Mouse (Mus musculus) heart, postnatal 36 days (tissue): ENCODE results near the gene Gm5089. TPM values are rescaled to one million over a fixed set of nuclear protein-coding genes. Genes with fewer than 3 reads are reported as not detected.

ENCODE experiments used
- DNase-seq, 2 experiments: peaks; one replicate each; pipeline ENCODE4 v3.0.0; 2021 to 2022
- intact Hi-C: fragments of 180-260 bp; cut with DNase I; formaldehyde crosslinking; loops from one replicate; pipeline ENCODE4 v1.15.1; 2025
- total RNA-seq, 2 experiments: library from RNA; stranded (reverse); gene quantifications; 2 replicates each; pipeline ENCODE4 v1.2.3; 2021

Gm5089 gene
- total RNA-seq, 2 experiments from 2014 or later, result not detected

DNA sequence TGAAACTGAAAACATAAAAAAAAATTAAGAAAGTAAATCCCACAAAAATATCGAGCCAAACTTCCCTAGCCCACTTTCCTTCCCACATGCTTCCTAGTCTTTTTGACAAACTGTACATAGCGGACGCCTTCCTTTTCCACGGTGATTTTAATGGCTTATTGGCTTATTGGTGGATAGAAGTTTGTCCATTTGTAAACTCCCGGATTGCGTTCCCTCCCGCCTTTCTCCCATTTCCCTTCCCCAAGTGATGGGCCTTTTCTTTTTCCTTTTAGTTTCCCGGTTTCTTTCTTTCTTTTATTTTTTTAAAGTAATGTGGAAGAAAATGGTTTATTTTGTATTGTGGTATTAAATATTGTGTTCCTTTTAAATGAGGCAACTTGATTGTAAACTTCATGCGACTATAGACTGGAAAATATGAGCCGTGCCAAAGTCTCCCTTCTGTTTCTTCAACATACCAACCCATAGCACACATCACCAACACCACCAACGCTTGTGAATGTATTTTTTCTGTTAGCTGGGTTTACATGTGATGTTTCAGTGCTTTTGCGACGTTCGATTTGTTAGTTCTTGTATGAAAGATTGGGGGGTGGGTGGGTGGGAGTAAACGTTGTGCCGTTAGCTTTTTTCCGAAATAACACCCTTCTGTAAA, 28.7 kb upstream of the Gm5089 start:
- intact Hi-C loops, result loop anchor here (10.0 kb wide), 2 partner anchors 415 to 505 kb away; partner anchors contain the start of gene Tmtc4
- no peak for DNase-seq

- DNase-seq, result no peak
- intact Hi-C loops, result loop anchor here (10.0 kb wide), 2 partner anchors 414 to 506 kb away; partner anchors contain the start of gene Tmtc4
Observed at GRCm38 (mm10) chr14:122478574-122479011, 27.7 kb upstream of the Gm5089 start.

- no peak for DNase-seq
Observed at GRCm38 (mm10) chr14:122477971-122478573, 27.2 kb upstream of the Gm5089 start.

DNA sequence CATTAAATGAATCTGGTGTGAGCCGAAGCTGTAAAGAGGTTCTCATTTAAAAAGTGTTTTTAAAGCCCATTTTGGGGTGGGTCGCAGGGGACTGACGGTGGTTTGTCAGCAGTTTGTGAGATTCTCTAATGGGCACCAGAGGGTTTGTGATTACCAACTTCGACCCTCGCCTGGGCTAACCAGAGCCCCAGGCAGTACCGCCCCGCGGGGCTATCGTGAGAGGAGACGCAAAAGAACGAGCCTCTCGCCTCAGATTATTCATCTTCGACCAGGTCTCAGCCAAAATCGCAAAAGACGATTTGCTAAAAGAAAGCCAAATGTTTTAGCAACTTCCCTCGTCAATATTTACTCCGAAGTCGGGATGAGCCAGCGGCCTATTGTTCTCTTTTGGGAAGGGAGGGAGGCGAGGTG, 26.4 kb upstream of the Gm5089 start:
- DNase-seq, result no peak

More at GRCm38 (mm10) chr14:122477971-122478573, 27.2 kb upstream of the Gm5089 start:
- intact Hi-C loops, result loop anchor here (10.0 kb wide), 2 partner anchors 413 to 507 kb away; partner anchors contain the start of gene Tmtc4

DNA sequence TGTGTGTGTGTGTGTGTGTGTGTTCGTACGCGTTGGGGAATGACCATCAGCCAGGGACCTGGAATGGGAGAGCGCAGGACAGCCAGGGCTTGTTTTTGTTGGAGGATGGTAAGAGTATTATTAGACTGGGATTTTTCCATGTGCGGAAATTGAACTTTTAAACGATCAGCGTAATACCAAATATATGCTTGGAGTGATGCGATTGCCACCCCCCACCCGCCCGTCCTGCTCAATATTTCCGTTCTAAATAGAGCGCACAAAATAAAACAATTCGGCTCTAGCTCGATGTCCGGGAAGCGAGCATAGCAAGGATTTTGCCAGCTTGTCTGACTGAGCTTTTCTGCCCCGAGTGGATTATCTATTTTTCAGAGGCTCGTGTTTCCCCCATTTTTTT, 25.9 kb upstream of the Gm5089 start:
- intact Hi-C loops, result loop anchor here (10.0 kb wide), 2 partner anchors 412 to 508 kb away; partner anchors contain the start of gene Tmtc4
- DNase-seq, result no peak

More for the DNA sequence above, 26.4 kb upstream of the Gm5089 start:
- intact Hi-C loops, result loop anchor here (10.0 kb wide), 2 partner anchors 412 to 508 kb away; partner anchors contain the start of gene Tmtc4

DNA sequence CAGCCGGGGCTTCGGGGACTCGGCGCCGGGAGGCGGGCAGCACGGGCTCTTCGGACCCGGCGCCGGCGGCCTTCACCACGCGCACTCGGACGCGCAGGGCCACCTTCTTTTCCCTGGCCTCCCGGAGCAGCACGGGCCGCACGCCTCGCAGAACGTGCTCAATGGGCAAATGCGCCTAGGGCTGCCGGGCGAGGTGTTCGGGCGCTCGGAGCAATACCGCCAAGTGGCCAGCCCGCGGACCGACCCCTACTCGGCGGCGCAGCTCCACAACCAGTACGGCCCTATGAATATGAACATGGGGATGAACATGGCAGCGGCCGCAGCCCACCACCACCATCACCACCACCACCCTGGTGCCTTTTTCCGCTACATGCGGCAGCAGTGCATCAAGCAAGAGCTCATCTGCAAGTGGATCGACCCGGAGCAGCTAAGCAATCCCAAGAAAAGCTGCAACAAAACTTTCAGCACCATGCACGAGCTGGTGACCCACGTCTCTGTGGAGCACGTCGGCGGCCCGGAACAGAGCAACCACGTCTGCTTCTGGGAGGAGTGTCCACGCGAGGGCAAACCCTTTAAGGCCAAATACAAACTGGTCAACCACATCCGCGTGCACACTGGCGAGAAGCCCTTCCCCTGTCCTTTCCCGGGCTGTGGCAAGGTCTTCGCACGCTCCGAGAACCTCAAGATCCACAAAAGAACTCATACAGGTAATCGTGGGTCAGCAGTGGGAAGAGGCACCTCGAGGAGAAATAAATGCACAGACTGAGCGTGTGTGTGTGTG, 25.3 kb upstream of the Gm5089 start:
- DNase-seq, result no peak
- intact Hi-C loops, result loop anchor here (10.0 kb wide), 2 partner anchors 411 to 509 kb away; partner anchors contain the start of gene Tmtc4

DNA sequence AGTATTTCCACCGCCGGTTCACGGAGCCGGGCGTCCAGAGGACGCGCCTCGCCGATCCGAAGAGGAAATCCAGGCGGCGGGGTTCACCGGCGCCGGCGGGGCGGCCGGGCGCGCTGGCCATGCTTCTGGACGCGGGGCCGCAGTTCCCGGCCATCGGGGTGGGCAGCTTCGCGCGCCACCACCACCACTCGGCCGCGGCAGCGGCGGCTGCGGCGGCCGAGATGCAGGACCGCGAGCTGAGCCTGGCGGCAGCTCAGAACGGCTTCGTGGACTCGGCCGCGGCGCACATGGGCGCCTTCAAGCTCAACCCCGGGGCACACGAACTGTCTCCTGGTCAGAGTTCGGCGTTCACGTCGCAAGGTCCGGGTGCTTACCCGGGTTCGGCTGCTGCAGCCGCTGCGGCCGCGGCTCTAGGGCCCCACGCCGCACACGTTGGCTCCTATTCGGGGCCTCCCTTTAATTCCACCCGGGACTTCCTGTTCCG, 24.7 kb upstream of the Gm5089 start:
- intact Hi-C loops, result loop anchor here (2.0 to 10.0 kb wide), 3 partner anchors 13 to 509 kb away; partner anchors contain the start of gene Tmtc4
- no peak for DNase-seq

DNA sequence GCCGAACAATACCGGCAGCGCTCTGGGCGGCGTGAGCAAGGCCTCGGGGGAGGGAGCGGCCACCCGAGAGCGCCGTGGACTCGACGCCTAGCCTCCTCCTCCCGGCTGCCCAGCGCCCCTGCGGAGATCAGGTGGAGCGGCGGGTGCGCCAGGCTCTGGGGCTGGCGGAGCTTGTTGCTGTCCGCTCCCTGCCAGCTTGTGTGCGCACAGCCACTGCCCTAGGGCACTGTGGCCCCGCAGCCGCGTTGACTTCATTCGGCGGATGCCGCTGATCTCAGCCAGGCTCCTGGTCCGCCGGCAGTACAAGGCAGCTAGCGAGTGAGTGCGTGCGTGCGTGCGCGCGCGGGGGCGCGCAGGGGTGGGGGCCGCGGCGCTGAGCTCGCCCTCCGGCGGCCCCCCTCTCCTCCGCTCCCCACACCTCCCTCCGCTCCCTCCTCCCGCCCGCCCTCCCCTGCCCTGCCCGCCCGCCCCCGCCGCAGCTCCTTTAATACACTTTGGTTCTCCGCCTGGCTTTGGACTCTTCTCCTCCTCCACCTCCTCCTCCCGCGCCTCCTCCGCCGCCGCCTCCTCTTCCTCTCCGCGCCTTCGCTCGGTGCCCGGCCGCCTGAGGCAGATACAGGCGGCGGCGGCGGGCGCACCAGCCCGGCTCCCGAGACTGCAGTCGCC, 24.1 kb upstream of the Gm5089 start, which contains the start of gene Zic2:
Gene Zic2, plus strand, starts transcription at position 545 of the 666 bp plus-strand sequence.
- intact Hi-C loops, result loop anchor here (2.0 to 10.0 kb wide), 3 partner anchors 14 to 510 kb away; partner anchors contain the start of gene Tmtc4
- no peak for DNase-seq

- DNase-seq, result no peak
- intact Hi-C loops, result loop anchor here (2.0 to 10.0 kb wide), 3 partner anchors 15 to 511 kb away; partner anchors contain the start of gene Tmtc4
Observed at GRCm38 (mm10) chr14:122474041-122474890, 23.4 kb upstream of the Gm5089 start.

DNA sequence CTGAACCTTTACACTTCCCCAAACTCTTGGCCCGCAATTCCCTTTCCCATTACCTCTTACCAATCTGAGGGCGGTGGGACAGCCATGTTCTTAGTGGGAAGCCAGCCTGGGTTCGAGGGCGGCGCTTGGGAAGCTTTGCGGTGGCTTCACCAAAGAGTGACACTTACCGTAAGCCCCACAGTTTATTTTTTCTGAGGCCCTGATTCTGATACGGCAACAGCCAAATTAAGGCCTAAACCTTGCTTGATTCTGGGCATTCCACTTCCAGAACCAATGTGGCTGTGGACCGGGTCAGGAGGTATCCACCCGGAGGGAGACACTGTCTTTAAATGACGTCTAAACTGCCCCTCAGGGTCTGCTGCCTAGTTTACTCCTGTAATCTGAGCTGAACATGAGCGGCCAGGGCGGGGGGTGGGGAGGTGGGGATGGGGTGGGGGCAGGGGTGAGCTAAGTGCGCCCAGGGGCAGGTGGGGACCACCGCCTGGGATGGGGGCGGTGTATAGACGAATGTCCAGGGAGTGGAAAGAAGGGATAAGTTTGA, 22.4 kb upstream of the Gm5089 start:
- no peak for DNase-seq
- intact Hi-C loops, result loop anchor here (10.0 kb wide), 2 partner anchors 408 to 512 kb away; partner anchors contain the start of gene Tmtc4

GRCm38 (mm10) chr14:122472647-122473046, 21.7 kb upstream of the Gm5089 start:
- intact Hi-C loops, result loop anchor here (10.0 kb wide), 2 partner anchors 408 to 512 kb away; partner anchors contain the start of gene Tmtc4
- DNase-seq, result no peak

DNA sequence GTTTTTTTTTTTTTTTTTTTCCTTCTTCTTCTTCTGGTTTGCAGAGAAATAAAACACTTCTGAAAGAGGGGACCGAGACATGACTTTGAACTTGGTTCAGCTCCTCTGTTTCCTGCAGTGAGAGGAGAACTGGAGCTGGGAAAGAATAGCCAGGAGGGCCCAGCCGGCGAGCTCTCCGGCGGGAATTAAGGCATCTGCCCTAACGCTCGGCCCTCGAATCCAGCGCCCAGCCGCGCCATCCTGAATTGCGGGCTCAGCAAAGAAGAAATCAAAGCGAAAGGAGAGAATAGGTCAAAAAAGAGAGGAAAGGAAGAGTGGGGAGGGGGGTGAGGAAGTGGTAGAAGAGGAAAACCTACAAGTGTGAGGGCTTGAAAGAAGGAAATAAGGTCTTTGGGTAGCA, 21.2 kb upstream of the Gm5089 start:
- no peak for DNase-seq
- intact Hi-C loops, result loop anchor here (10.0 kb wide), 2 partner anchors 407 to 513 kb away; partner anchors contain the start of gene Tmtc4

DNA sequence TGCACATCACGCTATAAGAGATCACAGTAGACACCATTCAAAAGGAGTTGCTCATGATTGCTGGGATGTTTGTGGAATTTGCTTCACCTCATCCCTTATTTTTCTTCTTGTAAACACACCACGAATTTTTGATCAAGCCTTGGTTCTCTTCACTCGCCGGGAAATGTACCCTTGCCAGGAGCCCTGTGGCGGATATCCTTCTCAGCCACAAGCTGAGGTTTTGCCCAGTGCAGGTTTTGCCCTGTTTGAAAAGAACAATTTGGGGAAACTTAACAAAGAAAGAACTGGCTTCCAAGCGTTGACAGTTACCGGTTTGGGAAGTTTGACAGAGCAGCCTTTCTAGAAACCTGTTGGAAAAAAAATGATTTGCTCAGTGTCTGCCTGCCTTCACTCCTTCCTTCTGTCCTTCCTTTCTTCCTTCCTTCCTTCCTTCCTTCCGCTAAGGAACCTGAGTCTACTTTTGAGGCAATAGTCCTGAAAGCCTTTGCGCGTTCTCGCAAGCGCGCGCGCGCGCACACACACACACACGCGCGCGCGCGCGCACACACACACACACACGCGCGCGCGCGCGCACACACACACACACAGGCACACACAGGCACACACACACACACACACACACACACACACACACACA, 20.7 kb upstream of the Gm5089 start:
- DNase-seq, result no peak
- intact Hi-C loops, result loop anchor here (10.0 kb wide), 2 partner anchors 407 to 513 kb away; partner anchors contain the start of gene Tmtc4

GRCm38 (mm10) chr14:122468971-122469755, 18.2 kb upstream of the Gm5089 start:
- intact Hi-C loops, result no loop called here
- no peak for DNase-seq

GRCm38 (mm10) chr14:122467926-122468841, 17.3 kb upstream of the Gm5089 start:
- DNase-seq, result no peak
- intact Hi-C loops, result no loop called here

DNA sequence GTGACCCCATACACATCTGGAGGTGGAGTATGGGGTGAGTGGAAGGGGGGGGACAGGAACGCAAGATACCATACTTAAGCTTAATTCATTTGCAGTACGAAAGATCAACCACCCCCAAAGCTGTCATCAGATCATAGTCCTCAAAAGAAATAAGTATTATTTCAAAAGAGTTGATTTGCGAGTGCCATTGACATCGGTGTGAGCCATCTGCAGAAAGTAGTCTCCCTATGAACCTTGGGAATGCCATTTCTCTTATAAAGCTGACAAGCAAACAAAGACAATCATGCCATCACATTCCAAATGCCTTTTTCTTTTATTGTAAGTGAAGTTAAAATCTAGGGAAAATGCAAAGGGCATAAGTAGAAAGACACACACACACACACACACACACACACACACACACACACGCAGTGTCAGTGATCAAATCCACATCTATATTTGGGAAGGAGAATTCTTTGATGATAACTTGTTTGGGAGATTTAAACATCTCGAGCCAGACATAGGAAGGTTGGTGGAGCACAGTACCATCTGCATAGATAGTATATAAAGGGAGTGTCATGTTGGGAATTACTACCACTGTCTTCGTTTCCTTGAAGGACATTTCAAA, 15.9 kb upstream of the Gm5089 start:
- DNase-seq, result no peak
- intact Hi-C loops, result no loop called here
